Mouse (Mus musculus): ENCODE measurements around the gene Lhb.
"Not testable (repeated sequence)": the region's sequence is repeated elsewhere in the genome, so short reads cannot be mapped to it uniquely, and the experiment has no call there.

Gene Lhb

DNA sequence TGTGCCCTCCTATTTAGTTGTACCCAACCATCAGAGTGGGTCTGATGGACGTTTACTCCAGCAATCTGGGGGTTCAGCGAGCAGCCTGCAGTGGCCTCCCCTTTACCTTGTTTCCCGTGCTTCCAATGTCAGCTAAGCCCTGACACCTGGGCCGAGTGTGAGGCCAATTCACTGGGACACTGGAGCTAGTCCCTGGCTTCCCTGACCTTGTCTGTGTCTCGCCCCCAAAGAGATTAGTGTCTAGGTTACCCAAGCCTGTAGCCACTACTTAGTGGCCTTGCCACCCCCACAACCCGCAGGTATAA is at the start of gene Lhb:
Gene Lhb (plus strand): TSS at position 206 of the 305 bp plus-strand sequence.
- no peak for DNase-seq

DNA sequence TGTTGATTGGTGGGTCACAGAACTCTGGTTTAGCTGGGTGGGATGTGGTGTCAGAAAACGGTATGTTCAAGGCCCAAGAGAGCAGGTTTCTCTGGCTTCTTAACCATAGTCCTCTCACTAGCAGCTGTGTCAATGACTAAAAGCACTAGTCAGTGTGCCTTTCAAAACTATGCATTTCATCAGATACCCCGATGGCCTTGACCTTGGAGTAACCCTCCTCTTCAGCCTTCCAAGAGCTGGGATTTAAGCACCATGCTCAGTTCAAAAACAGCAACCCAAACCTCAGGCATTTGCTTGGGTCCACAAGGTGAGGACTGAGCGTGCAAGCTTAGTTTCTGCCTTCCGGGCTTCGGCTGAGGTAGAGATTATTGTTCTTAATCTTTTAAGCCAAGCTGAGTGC is 48.2 kb upstream of the Lhb start:
- no peak for DNase-seq

DNA sequence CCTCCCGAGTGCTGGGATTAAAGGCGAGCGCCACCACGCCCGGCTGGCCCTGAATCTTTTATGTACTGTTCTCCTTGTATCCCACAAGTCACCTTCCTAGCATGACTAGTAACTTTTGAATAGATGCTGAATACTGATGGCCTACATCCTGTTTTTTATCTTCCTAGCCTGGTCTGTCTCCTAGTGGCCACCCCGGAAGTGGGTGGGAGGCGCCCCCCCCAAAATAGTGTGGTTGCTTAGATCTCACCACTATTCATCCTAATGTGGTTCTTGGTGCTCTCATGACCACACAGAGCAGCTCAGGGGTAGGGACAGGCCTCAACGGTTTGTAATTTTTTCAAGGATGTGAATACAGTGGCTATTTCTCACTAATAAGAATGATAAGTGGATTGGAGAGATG is 46.0 kb upstream of the Lhb start:
- DNase-seq: no peak

DNA sequence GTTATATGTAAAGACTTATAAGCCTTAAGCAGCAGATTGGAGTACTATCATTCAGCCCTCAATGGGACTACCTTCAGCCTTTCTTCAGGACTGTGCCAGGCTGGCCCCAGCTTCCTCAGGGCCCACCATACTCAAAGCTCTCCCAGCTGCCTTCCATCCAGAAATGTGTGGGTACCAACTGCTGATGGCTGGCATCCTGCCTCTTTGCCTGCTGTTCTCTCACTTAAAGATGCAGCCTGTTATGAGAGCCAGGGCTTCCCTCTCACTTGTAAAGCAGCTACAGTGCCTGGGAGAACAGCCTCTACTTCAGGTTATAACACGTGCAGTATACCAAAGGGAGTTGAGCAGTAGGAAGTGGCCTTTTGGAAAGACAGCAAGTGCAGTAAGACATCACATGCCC is 44.6 kb upstream of the Lhb start:
- no peak for DNase-seq

DNA sequence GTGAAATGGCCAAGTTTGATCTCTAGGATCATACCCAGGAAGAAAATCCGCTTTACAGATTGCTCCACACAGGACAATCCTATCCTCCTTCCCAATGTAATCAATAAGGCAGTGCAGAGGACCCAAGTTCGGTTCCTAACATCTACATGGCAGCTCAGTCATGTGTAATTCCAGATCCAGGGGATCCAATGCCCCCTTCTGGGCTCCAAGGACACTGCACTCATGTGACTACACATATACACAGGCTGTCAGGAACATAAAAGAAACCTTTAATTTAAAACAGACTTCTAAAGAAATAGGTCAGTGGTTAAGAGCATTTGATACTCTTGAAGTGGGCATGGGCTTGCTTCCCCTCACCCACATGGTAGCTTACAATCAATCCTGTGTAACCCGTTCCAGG is 34.5 kb upstream of the Lhb start:
- DNase-seq: no peak

DNA sequence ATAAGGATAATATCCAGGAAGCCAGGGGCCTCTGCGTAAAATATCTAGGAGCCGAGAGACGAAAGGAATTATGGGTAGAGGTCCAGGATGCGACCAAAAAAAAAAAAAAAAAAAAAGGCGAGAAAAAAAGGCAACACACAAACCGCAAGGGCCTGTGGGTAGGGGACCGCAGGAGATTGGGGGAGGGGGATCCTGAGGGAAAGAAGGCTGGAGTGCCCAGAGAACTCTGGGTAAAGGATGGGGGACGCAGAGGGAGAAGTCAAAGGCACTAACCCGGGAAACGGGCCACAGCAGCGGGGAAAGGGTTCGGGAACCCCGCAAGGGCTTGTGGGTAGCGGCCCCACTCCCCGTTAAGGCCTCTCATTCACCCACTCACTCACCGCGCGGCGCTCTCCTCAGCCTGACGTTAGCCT is 25.5 kb upstream of the Lhb start:
- DNase-seq: no peak

DNA sequence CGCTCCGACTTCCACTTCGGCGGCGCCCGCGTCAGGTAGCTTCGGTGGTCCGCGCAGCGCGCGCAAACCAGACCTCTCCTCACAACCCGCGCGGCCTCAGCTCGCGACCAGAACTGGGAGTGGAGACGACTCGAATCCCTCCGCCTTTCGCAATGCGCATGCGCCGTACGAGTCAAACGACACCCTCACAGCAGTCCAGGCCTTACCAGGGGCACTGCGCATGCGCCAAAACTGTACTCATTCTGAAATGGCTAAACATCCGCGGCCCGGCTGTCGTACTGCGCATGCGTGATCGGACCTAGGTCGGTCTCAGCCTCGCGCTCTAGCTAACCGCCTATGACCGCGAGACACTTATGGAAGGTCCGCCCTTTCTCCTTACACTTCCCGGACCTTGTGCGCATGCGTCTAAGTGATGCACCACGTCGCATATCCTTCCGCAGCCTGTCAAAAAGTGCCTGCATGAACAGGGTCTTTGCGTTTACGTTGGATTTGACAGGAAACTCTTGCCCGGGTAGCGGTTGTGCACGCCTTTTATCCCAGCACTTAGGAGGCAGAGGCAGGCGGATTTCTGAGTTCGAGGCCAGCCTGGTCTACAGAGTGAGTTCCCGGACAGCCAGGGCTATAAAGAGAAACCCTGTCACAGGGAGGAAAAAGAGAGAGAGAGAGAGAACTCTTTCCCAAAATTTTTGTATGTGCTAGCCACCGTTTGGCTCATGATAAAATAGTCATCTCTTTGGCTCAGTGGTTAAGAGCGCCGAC is 24.9 kb upstream of the Lhb start, which contains the start of gene Snrnp70:
Gene Snrnp70 (minus strand): TSS at position 165 of the 759 bp plus-strand sequence.
- peak; percentile 100 for DNase-seq

DNA sequence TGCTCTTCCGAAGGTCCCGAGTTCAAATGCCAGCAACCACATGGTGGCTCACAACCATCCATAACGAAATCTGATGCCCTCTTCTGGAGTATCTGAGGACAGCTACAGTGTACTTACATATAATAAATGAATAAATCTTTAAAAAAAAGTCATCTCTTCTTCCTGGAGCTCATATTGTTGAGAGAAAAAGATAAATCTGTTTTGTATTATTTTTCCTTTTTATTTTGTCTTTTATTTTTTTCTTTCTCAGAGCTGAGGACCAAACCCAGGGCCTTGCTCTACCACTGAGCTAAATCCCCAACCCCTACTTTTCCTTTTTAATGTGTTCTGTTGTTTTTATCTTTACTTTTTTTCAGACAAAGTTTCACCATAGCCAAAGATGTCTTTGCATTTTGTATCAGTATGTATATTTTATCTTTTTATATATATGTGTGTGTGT is 24.3 kb upstream of the Lhb start:
- not testable (repeated sequence) for DNase-seq

DNA sequence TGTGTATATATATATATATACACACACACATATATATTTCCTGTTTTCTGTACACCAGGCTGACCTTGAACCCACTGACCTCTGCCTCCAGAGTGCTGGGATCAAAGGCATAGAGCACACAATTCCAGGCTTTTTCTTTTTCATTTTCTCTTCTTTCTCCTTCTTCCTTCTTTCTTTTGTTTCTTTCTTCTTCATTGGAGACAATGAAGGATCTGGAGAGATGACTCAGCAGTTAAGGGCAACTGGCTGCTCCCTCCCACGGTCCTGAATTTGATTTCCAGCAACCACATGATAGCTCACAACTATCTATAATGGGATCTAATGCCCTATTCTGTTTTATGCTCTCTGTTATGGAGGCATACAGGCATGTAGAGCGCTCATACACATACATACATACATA is 23.8 kb upstream of the Lhb start:
- DNase-seq: no peak

DNA sequence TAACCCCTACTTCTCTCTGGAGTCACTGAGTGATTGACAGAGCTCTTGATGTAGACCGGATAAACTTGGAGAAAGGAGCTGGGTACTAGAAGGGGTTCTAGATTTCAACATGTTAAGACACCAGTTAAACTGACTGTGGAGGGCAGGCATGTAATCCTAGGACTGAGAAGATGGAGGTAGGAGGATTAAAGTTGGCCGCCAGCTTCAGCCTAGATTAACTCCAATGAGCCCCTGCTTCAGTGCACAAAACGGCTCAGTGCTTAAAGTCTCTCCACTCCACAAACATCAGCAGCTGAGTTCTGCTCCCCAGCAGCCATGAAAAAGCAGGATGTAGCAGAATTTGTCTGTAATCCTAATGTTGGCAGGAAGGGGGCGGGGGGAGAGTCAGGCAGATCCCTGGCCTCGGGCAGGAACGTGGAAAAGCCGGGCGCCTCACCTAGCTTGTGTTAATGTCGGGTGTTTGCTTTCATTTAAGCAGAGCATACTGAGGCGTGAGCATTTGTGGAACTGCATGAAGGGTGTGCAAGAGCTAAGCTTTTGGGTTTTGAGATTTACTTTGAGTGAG is 19.0 kb upstream of the Lhb start:
- DNase-seq: no peak

DNA sequence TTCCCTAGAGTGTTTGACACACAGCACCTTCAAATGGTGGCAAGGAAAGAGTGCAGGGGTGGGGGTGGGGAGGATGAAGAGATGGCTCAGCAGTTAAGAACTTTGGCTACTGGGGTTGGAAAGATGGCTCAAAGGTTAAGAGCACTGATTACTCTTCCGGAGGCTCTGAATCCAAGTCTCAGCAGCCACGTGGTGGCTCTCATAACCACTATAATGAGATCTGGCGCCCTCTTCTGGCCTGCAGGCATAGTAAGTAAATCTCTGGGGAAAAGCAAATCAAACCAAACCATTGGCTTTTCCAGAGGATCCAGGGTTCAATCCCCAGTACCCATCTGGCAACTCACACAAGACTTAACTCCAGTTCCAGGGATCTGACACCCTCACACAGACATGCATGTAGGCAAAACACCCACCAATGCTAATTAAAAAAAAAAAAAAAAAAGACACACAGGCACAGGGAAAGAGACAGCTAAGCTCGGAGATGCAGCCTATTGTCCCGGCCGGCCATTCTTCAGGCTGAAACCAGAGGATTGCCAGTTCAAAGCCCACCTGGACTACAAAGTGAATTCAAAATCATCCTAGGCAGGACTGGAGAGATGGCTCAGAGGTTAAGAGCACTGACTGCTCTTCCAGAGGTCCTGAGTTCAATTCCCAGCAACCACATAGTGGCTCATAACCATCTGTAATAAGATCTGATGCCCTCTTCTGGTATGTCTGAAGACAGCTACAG is 16.9 kb upstream of the Lhb start:
- peak; percentile 69 for DNase-seq

DNA sequence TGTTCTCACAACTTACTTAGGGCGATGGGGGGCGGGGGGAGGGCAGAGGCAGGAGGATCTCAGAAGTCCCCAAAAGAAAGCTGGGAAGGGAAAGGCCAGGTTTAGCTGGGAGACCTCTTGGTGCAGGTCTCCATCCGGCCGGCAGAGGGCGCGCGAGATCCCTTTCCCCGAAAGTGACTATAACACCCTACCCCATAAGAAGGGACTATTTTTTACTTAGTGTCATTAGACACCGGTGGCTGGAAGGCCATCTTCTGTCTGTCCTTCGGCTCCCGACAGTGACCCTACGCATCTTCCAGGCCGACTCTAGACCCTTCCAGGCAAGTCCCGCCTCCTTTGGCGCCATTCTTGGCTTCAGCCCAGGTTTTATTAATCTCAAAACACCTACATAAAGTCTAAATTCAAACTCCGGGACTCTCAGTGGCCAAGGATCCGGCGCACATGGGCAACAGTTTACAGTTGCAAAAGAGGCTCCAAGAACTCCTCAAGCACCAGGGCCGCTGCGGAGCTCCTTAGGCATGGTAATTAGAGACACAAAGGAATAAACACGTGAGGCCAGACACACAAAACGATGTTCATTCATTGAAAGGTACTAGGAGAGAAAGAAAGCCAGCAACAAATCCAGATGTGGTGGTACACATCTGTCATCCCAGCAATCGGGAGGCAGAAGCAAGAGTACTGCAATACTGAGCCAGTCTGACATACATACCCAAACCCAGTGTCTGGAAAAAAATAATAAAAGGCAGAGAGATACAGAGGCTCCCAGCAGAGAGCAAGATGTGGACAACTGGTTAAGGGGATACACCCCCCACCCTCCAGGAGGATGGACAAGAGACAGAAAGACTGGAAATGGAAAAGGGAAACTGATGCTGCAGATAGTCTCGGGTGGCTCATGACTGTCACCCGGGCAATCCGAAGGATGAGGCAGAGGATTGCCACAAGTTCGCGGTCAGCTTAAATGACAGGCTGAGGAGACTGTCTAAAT is 15.2 kb upstream of the Lhb start, which contains the start of gene Kcna7:
Gene Kcna7 (plus strand): TSS at position 563 of the 985 bp plus-strand sequence.
- DNase-seq: peak; percentile 78

DNA sequence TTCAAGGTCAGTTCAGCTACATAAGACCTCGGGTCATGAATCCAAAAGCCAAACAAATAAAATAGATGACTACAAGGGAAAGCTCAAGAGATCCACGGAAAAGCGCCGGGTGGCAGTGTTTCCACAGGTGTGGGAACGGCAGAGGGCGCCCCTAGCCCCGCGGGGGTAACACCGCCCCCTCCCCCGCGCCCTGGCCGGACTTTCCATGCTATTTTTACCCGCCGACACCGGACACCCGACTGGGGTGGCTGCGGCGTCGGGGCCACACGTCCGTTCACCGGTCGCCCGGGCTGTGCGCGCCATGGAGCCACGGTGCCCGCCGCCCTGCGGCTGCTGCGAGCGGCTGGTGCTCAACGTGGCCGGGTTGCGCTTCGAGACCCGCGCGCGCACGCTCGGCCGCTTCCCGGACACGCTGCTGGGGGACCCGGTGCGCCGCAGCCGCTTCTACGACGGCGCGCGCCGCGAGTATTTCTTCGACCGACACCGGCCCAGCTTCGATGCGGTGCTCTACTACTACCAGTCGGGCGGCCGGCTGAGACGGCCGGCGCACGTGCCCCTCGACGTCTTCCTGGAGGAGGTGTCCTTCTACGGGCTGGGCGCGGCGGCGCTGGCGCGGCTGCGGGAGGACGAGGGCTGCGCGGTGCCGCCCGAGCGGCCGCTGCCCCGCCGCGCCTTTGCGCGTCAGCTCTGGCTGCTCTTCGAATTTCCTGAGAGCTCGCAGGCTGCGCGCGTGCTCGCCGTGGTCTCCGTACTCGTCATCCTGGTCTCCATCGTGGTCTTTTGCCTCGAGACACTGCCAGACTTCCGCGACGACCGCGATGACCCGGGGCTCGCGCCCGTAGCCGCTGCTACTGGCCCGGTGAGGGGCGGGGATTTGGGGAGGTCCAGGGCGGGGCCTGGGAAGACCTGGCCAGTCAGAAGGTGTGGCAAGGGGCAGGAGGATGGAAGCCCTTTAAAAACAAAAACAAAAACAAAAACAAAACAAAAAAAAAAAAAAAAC is 14.2 kb upstream of the Lhb start:
- DNase-seq: no peak

DNA sequence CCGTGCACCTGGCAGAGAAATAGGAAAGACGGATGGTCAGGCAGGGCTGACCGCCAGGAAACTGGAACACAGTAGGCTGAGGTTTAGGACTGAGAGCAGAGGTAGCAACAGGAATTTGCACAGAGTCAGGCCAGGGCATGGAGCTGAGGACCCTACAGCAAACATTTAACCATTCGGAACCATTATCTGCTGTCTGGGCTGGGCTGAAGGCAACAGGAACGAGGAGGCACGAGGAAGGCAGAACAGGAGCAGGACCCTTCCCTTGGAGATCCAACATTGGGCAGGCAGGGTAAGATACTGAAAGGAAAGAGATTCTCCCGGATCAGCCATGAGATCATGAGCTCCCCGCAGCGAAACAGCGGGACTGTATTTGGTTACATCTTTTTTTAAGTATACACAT is 12.8 kb upstream of the Lhb start:
- no peak for DNase-seq

DNA sequence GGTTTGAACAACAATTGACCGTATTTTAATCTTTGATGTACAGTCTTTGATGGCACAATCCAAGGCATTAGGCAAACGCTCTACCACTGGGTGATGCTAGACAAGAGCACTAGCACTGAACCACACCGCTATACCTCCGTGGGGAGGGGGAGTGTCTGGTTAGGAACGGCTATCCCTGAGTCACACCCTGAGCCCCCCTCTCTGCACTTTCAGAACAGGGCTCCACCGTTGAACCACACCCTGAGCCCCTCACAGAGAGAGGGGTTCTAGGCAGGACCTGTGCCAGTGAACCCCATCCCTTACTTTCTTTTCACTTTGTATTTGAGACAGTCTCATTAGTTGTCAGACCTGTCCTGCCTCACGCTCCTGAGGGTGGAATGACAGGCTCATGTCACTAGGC is 12.3 kb upstream of the Lhb start:
- DNase-seq: no peak

DNA sequence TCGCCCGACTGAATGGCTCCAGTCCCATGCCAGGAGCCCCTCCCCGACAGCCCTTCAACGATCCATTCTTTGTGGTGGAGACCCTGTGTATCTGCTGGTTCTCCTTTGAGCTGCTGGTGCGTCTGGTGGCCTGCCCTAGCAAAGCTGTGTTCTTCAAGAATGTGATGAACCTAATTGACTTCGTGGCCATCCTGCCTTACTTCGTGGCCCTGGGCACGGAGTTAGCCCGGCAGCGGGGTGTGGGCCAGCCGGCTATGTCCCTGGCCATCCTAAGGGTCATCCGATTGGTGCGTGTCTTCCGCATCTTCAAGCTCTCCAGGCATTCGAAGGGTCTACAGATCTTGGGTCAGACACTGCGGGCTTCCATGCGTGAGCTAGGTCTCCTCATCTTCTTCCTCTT is 11.7 kb upstream of the Lhb start:
- no peak for DNase-seq

DNA sequence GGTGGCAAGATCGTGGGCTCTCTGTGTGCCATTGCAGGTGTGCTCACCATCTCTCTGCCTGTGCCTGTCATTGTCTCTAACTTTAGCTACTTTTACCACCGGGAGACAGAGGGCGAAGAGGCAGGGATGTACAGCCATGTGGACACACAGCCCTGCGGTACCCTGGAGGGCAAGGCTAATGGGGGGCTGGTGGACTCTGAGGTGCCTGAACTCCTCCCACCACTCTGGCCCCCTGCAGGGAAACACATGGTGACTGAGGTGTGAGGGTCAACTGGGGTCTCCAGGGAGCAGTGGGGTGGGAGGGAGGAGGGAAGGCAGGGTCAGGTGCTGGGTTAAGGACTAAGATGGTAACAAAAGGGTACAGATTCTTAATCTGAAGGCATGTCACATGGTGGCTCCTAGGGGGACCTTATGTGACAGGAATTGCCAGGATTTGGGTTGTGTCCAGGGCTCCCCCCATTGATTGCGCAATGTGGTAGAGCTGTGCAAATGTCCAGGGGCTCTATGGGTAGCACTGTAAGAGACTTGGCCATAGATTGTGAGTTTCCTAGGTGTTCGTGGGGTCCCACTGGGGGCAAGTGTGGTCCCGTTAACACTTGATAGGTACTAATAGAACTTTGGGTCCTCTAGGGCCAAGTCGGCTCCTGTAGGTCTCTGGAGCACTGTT is 11.0 kb upstream of the Lhb start:
- no peak for DNase-seq

DNA sequence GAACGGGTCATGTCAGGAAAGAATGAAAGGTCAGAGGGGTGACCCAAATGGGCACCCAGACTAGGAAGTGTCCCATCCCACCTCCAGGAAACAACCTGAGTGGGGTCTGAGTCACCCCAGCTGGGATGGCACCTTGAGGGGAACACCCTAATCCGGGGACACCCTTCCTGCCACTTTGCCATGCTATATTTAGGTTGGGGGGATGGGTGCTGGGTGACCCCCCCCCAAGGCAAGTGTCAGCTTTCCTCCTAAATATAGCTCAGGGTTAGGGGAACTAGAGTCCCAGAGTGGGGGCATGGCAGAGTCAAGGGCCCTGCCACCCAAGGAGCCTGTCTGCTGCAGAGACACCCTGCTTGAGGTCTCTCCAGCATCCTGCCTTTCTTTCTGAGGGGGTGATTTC is 8.2 kb upstream of the Lhb start:
- no peak for DNase-seq

DNA sequence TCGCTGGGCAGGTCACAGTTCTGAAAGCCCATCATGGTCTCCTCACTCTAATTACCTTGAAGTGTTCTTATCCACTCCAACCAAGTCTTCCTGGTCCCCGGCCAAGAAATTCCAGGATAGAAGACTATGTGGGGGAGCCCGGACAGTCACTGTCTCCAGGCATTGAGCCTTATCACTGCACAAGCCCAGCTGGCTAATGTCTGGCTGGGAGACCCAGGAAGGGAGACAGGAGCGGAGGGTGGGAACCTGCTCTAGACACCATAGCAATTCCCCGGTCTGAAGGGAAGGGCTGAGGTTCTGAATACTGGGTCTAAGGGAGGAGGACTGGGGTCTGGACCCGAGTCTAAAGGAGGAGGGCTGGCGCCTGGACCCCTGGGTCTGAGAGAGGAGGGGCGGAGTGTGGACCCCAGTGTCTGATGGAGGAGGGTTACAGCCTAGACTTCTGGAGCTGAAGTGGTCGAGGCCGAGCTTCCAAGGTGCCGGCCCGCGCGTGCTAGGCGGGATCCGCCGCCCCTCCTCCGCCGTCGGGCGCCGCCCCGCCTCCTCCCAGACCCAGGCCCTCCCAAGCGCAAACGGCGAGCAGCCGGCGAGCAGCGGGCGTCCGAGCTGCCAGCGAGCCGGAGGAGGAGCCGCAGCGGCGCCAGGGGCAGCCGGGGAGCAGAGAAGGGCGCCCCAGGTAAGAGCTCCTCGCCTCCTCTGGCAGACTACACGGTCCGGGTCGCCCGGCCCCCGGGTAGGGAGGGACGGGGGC is 7.3 kb upstream of the Lhb start, which contains the start of gene Ntf5:
Gene Ntf5 (plus strand): TSS at position 583 of the 751 bp plus-strand sequence.
- DNase-seq: peak; percentile 29

Measured in thymus, postnatal 25 days (tissue).